Mouse (Mus musculus): ENCODE measurements around the gene Zfp551.

Gene Zfp551

GRCm38 (mm10) chr7:12422245-12422849 lies at the start of gene Zfp551:
Gene Zfp551 (minus strand): TSS chr7:12422751.
- DNase-seq = peak; percentile 52

DNA sequence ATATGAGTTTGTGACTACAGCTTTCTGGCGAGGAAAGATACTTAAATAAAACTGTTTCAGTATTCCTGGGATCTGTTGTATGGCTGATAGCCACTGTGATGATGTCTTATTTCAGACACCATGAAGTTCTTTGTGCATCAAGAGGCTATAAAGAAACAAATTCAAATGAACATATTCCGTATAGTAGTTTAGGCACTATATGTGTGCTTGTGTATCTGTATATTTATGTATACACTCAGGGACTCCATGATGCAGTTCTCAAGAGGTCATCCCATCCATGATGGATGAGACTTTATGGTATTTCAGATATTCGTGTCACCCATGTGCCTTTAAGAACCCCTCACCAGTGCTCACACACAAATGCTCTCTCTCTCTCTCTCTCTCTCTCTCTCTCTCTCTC lies 304 bp upstream of the Zfp551 start:
- DNase-seq = no peak

GRCm38 (mm10) chr7:12421741-12422140 lies 810 bp downstream of the Zfp551 start:
- no peak for DNase-seq

- no peak for DNase-seq
These were observed 53.4 kb downstream of the Zfp551 start, which contains the start of gene Vmn1r84 for GRCm38 (mm10) chr7:12369173-12369572. Gene Vmn1r84 (minus strand): TSS chr7:12369273.

Data from right cerebral cortex, adult 18-20 months (tissue).